Mouse (Mus musculus) forebrain, postnatal 0 days (tissue): Measurements from ENCODE around the gene Alk. TPM values are rescaled to one million over a fixed set of nuclear protein-coding genes. Genes with fewer than 3 reads are reported as not detected.
A peak's percentile ranks its signal among the peaks of the same experiment; 100 is the strongest.

Experiments
- ATAC-seq: fragments of 200-750 bp; cut with Nextera tagmentation; 2 replicates; pipeline ENCODE4 v1.8.0; 2017; ENCODE audit warnings: mild to moderate bottlenecking, moderate library complexity
- DNase-seq: peaks from one replicate; pipeline ENCODE4 v3.0.0-alpha.2; 2015
- H3K27ac ChIP-seq: fragments of 300-500 bp; sonication (generic); 2 replicates; pipeline ENCODE4 v1.5.1; 2014; ENCODE audit warnings: low read depth, mild to moderate bottlenecking, antibody characterized with exemption, low read length, moderate library complexity, mixed read lengths
- H3K27me3 ChIP-seq: fragments of 300-500 bp; sonication (generic); 2 replicates; pipeline ENCODE4 v1.6.1; 2014; ENCODE audit warnings: mild to moderate bottlenecking, low read length, mixed read lengths; ENCODE audit not compliant: insufficient read depth
- H3K36me3 ChIP-seq: fragments of 300-500 bp; sonication (generic); 2 replicates; pipeline ENCODE4 v1.6.1; 2014; ENCODE audit warnings: mild to moderate bottlenecking, moderate library complexity; ENCODE audit not compliant: insufficient read depth
- H3K4me1 ChIP-seq: fragments of 300-500 bp; sonication (generic); 2 replicates; pipeline ENCODE4 v1.6.1; 2014; ENCODE audit warnings: antibody characterized with exemption; ENCODE audit not compliant: insufficient read depth
- H3K4me2 ChIP-seq: fragments of 300-500 bp; sonication (generic); 2 replicates; pipeline ENCODE4 v1.6.1; 2014; ENCODE audit warnings: low read depth, mild to moderate bottlenecking, moderate library complexity
- H3K4me3 ChIP-seq: fragments of 300-500 bp; sonication (generic); 2 replicates; pipeline ENCODE4 v1.5.1; 2014; ENCODE audit warnings: low read depth, low read length, mixed read lengths
- H3K9ac ChIP-seq: fragments of 300-500 bp; sonication (generic); 2 replicates; pipeline ENCODE4 v1.6.1; 2014; ENCODE audit warnings: mild to moderate bottlenecking
- H3K9me3 ChIP-seq: fragments of 300-500 bp; sonication (generic); 2 replicates; pipeline ENCODE4 v1.6.1; 2016; ENCODE audit warnings: low read length
- CTCF ChIP-seq: sonication (generic); IDR thresholded peaks from 2 replicates; pipeline ENCODE4 v1.5.1; 2016; ENCODE audit warnings: antibody characterized with exemption, control low read depth, low read depth
- WGBS: fragments of 180-500 bp; shearing (Covaris S2); extraction: QIAGEN DNeasy Blood & Tissue Kit; methylation state at CpG from one replicate; pipeline ENCODE4 v1.1.7; 2014; 5-methylcytosine and 5-hydroxymethylcytosine counted together
- polyA plus RNA-seq: library from polyadenylated mRNA; unstranded; fragments of >200 nt; fragmentation: Nextera tagmentation; extraction: Ambion mirVana; gene quantifications from 2 replicates; pipeline ENCODE4 v1.2.1, GENCODE M21; 2015
- total RNA-seq: library from RNA; depleted of rRNA; stranded (reverse); fragments of >200 nt; gene quantifications from 2 replicates; pipeline ENCODE4 v1.2.3, GENCODE M21; 2014

Alk gene
- total and polyA plus RNA-seq, 2 experiments from 2014 or later = 1.6 to 8.8 TPM

GRCm38 (mm10) chr17:72158857-72159385, 445.5 kb downstream of the Alk start:
- Histone ChIP-seq H3K4me2 (no peak overlapping the region), H3K27ac (no peak overlapping the region), H3K36me3 (no peaks in the 10 kb centered on the region), H3K4me1 (no peaks in the 10 kb centered on the region), H3K27me3 (no peaks in the 10 kb centered on the region), H3K9ac (no peak overlapping the region), H3K4me3 (no peak overlapping the region), H3K9me3 (no peaks in the 10 kb centered on the region)
- ATAC-seq (no peak), DNase-seq (no peak)
- TF ChIP-seq CTCF = no peak
- WGBS = 84% methylated on average over 5 of the region's 5 CpGs

- no peak overlapping the region for H3K4me2 ChIP-seq
- no peak overlapping the region for H3K9ac ChIP-seq
- TF ChIP-seq CTCF = no peak
- H3K36me3 ChIP-seq = no peaks in the 10 kb centered on the region
- no peaks in the 10 kb centered on the region for H3K9me3 ChIP-seq
- no peaks in the 10 kb centered on the region for H3K4me1 ChIP-seq
- DNase-seq = no peak
- WGBS = 78% methylated on average over 10 of the region's 10 CpGs
- no peak overlapping the region for H3K27ac ChIP-seq
- no peak overlapping the region for H3K4me3 ChIP-seq
- no peak for ATAC-seq
- no peaks in the 10 kb centered on the region for H3K27me3 ChIP-seq
Measured at GRCm38 (mm10) chr17:72157830-72158629, 446.4 kb downstream of the Alk start.

DNA sequence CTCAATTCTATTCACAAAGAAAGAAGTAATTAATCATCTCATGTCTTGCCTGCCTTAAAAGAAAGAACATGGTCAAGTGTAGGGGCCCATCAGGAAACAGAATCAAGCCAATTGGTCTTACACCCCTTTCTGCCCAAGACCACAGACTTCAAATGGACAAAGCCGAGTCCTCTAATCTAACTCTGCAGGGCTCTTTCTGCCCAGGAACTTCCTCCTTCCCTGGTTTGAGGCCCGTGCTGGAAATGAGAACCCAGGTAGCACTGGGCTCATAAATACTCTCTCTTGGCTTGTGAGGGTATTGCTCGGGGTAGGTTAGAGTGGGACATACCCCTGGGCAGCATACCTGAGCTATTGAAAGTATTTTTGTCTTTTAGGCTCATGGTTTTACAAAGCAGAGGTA, 451.4 kb downstream of the Alk start:
- DNase-seq (no peak), ATAC-seq (no peak)
- H3K4me1 ChIP-seq = no peaks in the 10 kb centered on the region
- no peak overlapping the region for H3K27ac ChIP-seq
- no peaks in the 10 kb centered on the region for H3K36me3 ChIP-seq
- no peak overlapping the region for H3K4me3 ChIP-seq
- 84% methylated on average over 3 of the region's 3 CpGs for WGBS
- no peak overlapping the region for H3K9ac ChIP-seq
- no peak overlapping the region for H3K4me2 ChIP-seq
- no peak for TF ChIP-seq CTCF
- no peaks in the 10 kb centered on the region for H3K9me3 ChIP-seq
- H3K27me3 ChIP-seq = no peaks in the 10 kb centered on the region

DNA sequence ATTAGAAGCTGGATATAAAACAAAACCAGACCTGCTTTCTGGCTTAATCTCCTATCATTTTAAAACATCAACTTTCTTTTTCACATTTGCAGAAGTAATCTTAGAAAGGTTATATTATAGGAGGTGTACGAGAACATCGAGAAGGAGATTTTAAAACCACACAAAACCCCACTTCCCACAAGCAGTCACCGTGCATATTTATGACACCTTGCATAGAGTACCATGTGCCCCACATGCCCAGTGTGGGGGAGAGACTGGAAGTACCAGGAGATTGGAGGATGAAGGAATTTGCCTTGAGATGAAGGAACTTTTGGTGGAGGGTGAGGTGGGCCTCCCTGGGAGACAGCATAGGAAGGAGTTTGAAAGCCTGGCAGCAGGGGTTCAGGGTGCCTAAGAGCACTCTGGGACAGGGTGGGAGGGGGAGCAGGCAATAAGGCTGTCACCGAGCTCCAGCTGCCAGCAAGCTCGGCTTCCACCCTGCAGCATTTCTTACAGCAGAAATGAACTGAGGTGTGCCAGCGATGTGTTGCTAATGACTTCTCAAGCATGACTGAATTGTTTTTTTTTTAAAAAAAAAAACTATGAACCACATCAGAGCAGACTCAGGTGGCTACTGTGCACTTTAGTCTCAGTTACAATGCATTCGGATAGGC, 459.4 kb downstream of the Alk start:
- DNase-seq (no peak), ATAC-seq (no peak)
- TF ChIP-seq CTCF = no peak
- Histone ChIP-seq H3K4me3 (no peak overlapping the region), H3K36me3 (no peaks in the 10 kb centered on the region), H3K4me2 (no peak overlapping the region), H3K4me1 (no peaks in the 10 kb centered on the region), H3K9me3 (no peaks in the 10 kb centered on the region), H3K9ac (no peak overlapping the region), H3K27ac (no peak overlapping the region), H3K27me3 (no peaks in the 10 kb centered on the region)
- WGBS = 62% methylated on average over 7 of the region's 7 CpGs

DNA sequence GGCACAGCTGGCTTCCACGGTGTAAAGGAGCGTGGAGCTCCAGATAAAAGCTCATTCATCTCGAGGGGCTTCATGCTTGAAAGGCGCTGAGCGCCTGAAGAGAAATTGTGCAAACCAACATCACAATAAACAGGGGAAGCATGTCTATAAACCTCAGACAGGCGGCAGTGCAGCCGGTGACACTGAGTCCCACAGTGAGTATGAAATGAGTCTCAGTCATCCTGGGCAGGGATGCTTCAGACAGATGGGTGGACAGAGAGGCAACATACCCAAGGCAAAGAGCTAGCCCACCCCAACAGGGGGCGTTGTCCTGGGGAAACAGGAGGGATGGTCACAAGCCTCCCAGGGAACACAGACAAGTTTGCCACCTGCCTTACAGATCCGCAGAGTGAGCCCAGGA, 460.0 kb downstream of the Alk start:
- TF ChIP-seq CTCF = peak; percentile 6; the same call in 1 of the 2 replicates
- Histone ChIP-seq H3K9me3 (no peaks in the 10 kb centered on the region), H3K4me3 (no peak overlapping the region), H3K27me3 (no peaks in the 10 kb centered on the region), H3K36me3 (no peaks in the 10 kb centered on the region), H3K9ac (no peak overlapping the region), H3K4me2 (no peak overlapping the region), H3K27ac (no peak overlapping the region), H3K4me1 (no peaks in the 10 kb centered on the region)
- no peak for DNase-seq
- ATAC-seq = no peak
- WGBS = 69% methylated on average over 9 of the region's 9 CpGs

- no peaks in the 10 kb centered on the region for H3K27me3 ChIP-seq
- no peak for ATAC-seq
- TF ChIP-seq CTCF = no peak
- H3K9me3 ChIP-seq = no peaks in the 10 kb centered on the region
- no peak overlapping the region for H3K9ac ChIP-seq
- H3K4me3 ChIP-seq = no peak overlapping the region
- H3K27ac ChIP-seq = no peak overlapping the region
- WGBS = 79% methylated on average over 8 of the region's 8 CpGs
- H3K36me3 ChIP-seq = no peaks in the 10 kb centered on the region
- H3K4me1 ChIP-seq = no peaks in the 10 kb centered on the region
- no peak for DNase-seq
- no peak overlapping the region for H3K4me2 ChIP-seq
Measured at GRCm38 (mm10) chr17:72132140-72132911, 472.1 kb downstream of the Alk start.
